Mouse (Mus musculus) embryo, embryonic 11 days (tissue): ENCODE measurements around the gene Gstt4.

Experiments
- DNase-seq: peaks from one replicate; pipeline ENCODE4 v3.0.0-alpha.2; 2015

The Gstt4 gene

DNA sequence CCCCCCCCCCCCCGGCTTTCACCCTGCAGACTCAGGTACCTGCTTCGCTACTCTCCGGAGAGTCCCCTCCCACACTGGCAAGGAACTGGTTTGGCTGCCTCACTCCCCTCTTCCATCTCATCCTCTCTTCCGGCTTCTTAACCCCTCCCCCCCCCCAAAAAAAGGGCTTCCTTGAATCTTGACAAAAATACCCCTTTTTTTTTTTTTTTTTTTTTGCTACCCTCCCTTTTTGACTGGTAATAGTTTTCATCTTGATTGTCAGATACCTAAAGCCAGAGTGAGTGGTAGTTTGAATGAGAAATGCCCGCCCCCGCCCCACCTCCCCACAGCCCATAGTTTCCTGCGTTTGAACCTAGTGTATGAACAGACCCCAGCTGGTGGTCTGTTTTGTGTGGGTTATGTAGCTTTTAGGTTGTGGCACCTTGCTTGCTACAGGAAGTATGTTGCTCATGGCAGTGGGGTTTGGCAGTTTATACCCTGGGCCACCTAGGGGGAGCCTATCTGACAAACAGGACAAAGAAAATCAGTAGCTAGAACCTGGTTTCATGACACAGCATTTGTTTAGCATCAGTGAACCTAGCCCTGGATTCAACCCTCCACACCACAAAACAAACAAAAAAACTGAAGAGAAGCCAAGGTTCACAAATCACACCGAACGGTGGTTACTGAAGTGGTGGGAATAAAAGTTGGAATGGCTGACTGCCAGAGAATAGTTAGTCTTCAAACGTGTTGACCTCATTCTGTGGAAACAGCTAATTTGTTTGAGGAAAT is 13.6 kb upstream of the Gstt4 start:
- DNase-seq: peak; percentile 22

DNA sequence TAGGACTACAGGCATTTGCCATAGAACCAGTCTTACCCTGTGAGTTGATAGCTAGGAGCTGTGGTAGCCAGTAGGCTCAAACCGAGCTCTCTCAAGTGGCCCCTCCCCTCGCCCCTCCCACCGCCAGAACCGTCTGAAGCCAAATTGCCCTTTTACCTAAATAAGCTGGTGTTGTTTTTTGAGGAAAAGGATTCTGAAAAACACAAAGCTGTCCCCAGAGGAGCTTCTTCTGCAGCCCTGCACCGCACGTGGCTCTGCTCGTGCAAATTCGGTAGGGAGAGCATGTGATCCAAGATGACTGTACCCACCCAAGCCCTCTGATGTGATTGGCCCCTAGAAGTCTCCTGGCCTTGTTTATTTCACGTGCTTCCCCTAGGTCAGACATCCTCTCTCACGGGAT is 13.0 kb upstream of the Gstt4 start:
- DNase-seq: peak; percentile 57

DNA sequence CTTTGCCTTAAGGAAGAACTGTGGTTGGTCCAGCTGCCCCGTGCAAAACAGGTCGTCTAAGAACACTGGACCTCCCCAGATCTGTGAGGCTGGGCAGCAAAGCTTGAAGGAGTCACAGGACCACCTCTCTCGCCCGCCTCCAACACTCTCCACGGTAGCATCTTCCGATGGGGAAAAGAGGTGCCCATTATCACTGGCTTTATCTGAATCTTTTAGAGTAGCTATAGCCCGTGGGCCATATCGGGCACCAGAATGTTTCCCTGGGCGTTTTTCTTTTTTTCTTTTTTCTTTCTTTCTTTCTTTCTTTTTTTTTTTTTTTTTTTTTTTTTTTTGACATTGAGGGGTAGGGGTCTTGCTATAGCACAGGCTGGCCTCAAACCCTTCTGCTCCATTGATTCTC is 12.4 kb upstream of the Gstt4 start:
- no peak for DNase-seq

DNA sequence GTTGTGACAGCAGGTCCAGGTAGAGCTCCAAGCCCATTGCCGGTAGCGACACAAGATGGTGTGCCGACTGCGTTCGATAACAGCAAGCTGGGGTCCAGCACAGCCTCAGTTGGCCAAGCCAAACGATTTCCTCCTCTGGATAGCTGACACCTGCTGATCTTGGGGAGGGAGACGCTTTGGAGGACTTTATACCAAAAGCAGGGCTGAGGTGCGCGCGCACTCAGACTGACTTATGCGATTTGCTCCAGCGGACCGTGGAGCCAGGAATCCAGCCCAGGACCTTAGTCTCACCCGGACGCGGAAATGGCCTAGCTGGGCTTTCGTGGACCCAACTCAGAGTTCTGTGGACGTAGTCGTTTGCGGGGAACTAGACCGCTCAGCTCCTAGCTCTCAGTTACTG is 11.9 kb upstream of the Gstt4 start:
- peak; percentile 89 for DNase-seq

DNA sequence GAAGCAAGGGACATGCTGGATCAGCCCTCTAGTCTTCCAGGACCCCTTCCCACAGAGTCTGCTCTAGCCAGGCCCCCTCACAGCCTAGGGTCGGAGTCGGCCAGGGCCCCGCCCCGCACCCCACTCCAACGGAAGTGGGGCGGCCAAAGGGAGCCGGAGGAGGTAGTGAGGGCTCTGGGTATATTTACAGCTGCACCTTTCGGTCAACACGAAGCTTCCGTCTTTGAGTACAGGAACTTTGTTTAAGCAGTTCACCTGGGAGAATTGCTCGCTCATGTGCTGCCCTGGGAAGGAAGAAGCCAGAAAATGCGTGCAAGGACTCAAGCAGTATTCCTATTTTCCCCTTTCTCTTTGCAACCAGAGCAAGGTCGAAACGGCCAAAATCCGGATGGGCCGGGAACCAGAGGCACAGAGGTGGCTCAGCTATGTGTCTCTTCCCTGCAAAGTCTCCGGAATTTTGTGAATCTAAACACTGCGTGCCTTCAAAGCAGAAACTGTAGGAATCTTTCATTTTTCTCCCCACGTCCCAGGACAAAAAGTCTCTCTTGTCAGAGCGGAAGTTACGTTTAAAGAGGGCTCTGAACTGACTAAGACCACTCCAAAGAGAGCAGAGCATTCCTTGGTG is 11.2 kb upstream of the Gstt4 start:
- peak; percentile 20 for DNase-seq

DNA sequence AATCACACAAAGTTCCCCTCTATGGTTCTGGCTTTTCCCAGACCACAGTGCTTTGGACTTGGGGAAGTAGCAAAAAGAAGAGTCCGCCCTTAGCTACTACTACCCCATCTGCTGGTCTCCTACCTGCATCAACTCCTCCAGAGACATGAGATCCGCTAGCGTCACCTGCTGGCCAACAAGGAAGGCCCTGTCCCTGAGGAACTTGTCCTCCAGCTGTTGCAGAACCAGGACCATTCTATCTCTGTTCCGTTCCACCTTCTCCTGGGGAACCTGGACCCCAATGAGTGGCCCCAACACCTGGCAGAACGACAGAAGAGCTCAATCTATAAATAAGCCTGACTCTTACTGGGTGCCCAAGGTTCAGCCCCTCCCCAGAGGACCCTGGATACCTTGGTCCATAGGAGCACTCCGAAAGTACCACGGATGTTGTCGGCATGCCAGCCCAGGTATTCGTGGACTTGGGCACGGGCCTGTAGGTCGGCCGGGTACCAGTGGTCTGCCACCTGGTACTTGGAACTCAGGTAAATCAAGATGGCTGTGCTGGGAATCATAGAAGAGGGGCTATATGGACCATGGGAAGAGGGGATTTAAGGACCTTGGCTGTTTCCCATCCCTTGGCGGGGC is 10.0 kb upstream of the Gstt4 start:
- peak; percentile 52 for DNase-seq

DNA sequence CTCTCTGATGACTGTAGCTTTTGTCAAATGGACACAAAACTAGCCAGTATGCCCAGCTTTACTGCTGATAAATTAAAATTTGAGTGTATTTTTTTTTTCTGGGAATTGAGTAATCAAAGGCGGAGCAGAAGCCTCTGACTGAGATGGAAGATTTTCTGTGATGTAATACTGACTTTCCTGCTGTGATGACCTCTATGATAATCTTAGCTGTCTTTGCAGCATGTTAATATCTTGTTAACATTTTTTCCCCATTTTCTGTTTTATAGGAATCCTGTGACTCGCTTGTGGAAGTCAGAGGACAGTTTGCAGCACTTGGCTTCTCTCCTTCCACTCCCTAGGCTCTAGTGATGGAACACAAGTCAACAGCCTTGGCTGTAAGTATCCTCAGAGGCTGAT is 7.9 kb upstream of the Gstt4 start:
- DNase-seq: no peak

DNA sequence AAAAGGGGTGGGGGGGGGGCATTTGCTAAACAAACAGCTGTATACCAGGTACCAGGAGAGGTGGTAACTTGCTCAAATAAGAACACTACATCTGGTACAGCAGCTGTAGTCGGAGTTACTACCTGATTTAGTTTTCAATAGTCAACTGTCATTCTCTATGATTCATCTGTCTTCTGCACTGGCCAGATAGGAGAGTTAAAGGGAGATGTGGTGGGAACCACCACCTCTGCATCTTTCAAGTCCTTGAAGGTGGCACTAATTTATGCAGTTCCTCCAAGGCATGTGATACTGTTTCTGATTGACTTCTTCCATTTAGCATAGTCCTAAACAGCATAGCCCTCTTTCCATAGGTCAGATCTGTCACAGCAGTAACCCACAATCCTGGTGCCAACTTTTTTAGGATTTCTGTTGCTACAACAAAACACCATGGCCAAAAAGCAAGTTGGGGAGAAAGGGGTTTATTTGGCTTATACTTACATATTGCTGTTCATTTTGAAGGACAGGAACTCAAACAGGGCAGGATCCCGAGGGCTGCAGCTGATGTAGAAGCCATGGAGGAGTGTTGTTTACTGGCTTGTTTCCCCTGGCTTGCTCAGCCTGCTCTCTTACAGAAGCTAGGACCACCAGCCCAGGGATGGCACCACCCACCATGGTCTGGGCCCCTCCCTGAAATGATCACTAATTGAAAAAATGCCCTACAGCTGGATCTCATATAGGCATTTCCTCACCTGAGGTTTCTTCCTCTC is 7.4 kb upstream of the Gstt4 start:
- no peak for DNase-seq

DNA sequence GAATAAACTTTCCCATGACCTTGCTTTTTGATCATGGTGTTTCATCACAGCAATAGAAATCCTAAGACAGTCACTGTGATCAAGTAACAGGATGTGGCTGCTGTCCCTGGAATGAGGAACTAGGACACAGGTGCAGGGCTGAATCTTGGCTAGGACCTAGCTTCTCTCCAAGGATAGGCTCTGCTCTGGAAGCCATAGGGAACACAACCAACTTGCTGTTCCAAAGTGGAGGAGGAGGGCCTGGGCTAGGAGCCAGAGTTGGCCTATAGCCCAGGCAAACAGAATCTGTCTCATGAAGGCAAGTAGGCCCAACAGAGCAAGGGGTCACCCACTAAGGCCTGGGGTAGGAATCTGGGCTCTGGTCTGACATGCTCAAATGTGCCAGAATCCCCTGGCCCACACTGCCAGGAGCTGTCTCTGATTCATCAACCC is 6.2 kb upstream of the Gstt4 start:
- DNase-seq: no peak

DNA sequence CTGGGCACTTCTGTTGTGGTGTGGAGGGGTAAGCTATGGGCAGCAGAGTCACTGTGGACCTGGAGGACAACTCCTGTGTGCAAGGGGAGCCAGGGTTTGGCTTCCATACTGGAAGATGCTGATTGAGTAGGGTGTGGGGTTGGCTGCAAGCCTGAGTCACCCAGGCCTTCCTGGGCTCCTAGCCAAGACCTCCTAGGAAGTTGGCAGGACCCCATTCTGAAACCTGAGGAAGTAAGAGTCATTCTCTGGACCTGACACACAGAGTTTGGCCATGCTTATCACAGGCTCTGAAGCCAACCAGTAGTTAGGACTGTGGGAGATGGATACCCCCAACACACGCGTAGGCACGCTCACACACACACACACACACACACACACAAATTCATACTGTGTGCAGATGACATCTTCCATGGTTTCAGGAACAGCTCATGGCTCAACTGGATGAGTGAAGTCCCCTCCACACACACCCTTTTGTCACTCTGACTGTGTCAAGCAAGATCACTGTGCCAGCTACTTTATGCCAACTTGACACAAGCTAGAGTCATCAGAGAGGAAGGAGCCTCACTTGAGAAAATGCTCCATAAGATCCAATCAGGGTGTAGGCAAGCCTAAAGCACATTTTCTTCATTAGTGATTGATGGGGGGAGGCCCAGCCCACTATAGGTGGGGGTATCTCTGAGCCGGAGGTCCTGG is 5.5 kb upstream of the Gstt4 start:
- no peak for DNase-seq

DNA sequence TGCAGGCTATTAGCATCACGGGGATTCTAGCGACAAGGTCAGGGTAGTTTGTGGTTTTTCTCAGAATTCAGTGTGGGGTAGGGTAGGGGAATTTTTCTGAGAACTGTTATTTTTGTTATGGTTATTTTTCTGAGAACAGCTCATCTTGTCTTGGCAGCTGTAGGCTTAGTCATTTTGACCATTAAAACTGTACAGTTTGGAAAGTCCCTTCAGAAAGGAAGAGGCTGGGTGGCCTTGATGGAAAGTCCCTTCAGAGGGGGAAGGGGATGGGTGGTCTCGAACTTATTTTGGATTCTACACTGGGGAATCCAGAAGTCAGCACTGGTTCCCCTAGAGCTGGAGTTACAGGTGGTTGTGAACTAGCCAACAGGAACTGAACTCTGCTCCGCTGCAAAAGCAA is 2.2 kb upstream of the Gstt4 start:
- DNase-seq: no peak

DNA sequence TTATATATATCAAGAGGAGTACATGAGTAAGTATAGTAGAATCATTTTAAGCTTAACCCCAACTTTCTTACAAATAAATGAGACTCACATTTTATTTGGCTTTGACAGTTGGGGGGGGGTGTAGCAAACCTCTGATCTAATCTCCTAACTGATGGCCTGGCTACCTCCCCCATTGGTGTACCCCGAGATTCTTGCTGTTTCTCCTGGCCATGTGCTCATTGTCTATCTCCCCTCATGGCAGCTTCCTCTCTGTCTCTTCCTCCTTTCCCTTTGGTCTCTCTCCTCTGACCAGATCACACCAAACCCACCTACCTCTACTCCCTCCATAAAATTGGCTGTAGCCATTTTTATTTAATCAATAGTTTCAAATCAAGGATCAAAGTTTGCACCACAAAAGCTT is 1.4 kb upstream of the Gstt4 start:
- DNase-seq: no peak

DNA sequence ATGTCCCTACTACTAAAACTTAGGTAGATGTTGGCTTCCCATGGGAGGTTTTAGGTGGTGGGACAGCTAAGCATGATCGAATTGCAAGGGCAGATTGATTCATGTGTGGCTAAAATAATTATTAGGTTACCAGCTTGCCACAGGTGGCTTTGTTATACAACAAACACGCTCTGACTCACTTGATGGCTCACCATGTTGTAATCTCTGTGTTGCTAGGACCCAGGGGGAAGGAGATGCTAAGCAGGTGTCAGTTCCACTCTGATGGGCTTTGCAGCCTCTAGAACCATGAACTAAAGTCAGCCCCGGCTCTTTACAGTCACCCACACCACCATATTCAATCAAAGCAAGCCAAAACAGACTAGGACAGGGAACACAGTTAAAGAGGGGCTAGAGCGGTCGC is 2.5 kb downstream of the Gstt4 start:
- DNase-seq: no peak

DNA sequence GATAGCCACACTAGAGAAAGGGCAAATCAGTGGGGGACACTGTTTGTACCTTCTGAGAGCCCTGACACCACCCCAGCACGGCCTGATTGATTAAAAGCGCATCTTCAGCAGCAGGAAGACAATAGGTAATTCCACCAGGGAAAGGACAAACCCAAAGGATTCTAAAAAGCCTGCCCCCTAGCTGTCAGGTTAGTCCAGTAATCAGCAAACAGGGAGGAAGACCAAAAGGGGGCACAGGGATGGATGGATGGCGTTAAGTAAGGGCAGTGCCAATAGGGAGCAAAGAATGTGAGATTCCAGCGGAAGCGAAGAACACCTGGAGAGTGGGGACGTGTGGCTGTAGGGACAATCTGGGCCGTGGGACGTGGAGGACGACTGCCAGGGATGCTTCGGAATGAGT is 3.7 kb downstream of the Gstt4 start:
- DNase-seq: no peak

DNA sequence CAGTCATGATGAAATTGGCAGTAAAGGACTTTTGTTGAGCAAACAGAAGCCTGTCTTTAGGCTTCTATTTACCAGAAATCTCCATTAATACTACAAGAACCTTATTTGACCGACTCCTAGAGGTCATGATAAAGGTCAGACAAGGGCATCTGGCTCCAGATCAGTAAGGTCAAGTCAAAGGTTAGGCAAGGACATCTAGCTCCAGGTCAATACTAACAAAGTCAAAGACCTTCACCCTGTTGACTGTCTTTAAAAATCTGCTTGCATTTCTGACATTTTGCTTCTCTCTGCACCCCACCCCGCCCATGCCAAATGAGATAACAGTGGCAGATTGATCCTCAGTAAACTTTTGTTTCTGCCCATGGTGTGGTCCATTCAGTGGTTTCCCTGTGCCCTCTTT is 18.1 kb downstream of the Gstt4 start:
- no peak for DNase-seq

DNA sequence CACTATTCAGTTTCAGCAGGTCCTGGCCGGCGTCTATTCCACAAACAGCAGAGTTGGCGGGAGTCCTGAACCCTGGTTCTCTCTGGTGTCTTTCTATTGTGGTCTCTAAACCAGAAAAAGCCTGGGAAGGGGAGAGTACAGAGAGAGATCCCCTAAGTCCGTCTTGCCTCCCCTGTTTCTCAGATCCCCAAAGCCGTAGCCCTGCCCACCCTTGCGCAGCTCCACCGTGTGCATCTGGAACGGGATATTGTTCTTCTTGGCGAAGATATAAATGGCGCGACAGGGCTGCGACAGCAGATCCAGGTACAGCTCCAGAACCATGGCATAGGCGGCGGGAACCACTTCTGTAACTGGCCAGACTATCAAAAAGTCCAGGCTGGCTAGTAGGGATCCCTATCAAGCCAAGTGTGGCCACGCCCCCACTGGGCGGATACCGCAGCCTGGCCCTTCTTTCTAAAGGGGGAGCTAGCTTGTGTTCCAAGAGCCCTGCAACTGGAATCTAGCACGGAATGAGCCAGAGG is 24.1 kb downstream of the Gstt4 start, which contains the start of gene Gstt1:
Gstt1 (minus strand) TSS at position 409 of the 521 bp plus-strand sequence.
- DNase-seq: peak; percentile 65

DNA sequence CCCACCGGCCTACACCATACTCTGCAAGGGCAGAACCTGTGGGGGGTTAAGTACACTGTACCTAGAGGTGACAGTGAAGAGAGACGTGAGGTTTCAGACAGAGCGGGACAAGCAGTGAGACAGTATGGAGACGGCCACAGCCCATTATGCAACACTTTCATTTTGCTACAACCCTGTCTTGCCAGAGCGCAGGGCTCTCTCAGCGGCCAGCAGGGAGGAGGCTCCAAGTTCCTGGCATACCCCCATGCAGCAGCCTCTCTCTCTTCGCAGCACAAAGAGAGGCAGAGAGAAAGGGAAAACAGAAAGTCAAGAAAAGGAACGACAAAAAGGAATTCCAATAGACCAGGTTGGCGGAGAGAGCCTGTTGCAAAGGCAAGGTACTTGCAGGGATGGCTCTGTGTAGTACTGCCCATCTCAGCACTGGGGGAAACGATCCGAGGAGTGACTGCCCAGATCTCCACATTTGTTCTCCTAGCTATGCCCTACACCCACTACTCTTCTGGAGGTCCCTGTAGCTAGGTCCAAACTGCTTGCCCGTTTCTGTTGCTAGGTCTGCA is 24.6 kb downstream of the Gstt4 start:
- DNase-seq: peak; percentile 37

DNA sequence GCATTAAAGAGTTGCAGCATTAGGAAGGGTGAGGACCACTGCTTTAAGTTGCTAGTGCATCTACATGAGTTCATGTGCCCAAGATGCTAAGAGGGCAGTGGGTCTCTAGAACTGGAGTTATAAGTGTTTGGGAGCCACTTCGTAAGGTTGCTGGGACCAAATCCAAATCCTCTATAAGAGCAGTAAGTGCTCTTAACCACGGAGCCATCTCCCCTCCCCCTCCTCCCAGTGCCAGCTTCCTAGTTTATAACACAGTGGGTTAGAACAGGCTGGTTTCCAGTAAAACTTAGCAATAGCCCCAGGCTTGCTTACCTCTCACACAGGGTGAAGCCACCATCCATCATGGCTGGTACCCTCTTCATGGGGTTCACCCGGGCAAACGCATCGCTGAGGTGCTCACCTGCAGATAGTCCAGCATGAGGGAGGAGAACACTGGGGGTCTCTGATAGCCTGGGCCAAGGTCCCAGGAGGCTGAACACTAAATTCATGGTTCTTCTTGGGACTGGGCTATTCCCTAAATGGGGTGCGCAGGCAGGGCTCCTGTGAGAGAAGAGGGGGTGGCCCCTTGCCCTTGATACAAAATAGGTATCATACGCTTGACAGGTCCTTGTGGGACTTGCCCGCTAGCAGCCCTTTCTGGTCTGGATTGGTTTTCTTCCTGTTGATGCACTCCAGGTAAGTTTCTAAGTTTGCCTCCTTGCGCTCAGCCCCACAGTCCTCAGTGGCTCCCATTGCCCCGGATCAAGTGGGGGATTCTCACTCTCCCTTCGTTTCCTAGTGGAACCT is 25.4 kb downstream of the Gstt4 start:
- DNase-seq: no peak

DNA sequence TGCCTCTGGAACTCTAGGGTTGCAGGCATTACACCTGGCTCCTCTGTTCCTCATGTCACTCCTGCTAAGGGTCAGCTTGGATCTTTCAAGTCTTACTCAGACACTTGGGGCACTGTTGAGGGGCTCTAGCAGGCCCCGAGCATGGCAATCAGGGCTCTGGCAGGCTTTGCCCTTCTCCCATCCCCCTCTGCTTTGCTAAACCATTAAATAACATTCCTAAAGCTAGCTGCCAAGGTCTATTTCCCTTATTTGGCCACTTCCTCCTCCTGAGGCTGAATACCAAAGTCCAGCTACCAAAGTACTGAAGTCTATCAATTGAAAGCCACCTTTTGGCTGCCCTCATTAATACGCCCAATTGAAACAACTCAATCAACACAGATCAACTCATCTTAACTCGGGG is 27.5 kb downstream of the Gstt4 start:
- peak; percentile 45 for DNase-seq

DNA sequence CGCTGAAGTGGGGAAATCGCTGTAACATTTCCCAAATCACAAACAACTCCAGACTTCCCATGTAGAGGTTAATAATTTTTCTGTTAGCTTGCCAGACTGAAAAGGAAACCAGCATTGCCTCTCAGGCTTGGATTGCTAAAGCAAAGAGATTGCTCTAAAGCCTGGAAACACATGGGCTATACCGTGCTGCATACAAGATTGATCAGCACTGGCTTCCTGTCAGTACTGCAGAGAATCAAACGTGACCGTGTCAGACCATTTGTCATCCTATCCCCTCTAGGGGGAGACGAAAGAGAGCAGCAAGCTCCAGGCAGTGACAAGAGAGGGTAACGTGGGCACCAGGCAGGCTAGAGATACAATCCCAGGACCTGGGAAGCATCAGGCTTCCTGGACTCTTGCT is 31.6 kb downstream of the Gstt4 start:
- DNase-seq: peak; percentile 46

DNA sequence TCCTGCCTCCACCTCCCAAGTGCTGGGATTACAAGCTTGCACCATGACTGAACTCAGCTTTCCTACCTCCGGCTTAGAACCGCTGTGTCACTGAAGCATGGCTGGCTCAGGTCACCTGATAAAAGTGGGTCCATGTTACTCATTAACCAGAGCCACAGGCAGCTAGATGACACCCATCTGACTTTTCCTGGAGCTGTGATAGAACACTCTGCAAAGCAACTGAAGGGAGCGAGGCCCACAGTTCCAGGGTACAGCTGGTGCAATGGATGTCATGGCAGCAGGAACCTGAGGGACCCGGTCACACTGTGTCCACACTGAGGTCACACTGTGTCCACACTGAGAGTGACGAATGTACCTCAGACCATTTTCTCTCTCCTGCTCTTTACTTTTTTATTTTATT is 32.5 kb downstream of the Gstt4 start:
- DNase-seq: no peak
